Mouse (Mus musculus) liver, embryonic 14.5 days (tissue): ENCODE measurements around the gene Bckdk. TPM values are rescaled to one million over a fixed set of nuclear protein-coding genes. Genes with fewer than 3 reads are reported as not detected.

Experiments used
- ATAC-seq: fragments of 200-750 bp; cut with Nextera tagmentation; 2 replicates; pipeline ENCODE4 v1.8.0; 2017; ENCODE audit warnings: moderate number of reproducible peaks, mild to moderate bottlenecking, moderate library complexity; ENCODE audit not compliant: insufficient read depth
- DNase-seq, 3 experiments: peaks; one replicate each; pipeline ENCODE4 v3.0.0-alpha.2; 2012 to 2013; ENCODE audit warnings: low read depth in 3 of 3, low spot score in 3 of 3
- H3K27ac ChIP-seq: fragments of 300-500 bp; sonication (generic); 2 replicates; pipeline ENCODE4 v1.5.1; 2014; ENCODE audit warnings: moderate library complexity, mild to moderate bottlenecking, control low read depth, inconsistent platforms
- H3K27me3 ChIP-seq: fragments of 300-500 bp; sonication (generic); 2 replicates; pipeline ENCODE4 v1.6.1; 2014; ENCODE audit warnings: mild to moderate bottlenecking, low read length, moderate library complexity; ENCODE audit not compliant: control insufficient read depth, insufficient read depth
- H3K36me3 ChIP-seq: fragments of 300-500 bp; sonication (generic); replicated peaks from 2 replicates; pipeline ENCODE4 v1.6.1; 2014; ENCODE audit warnings: low read depth; ENCODE audit not compliant: control insufficient read depth, insufficient read depth
- H3K4me1 ChIP-seq, 2 experiments: fragments of 200-500 bp in 1 of 2; fragments of 300-500 bp in 1 of 2; sonication (generic) in 1 of 2; replicated peaks; 2 replicates each; pipeline ENCODE4 v1.6.1; 2012 to 2014; ENCODE audit warnings: antibody characterized with exemption in 1 of 2, inconsistent platforms in 1 of 2, low read length in 1 of 2; ENCODE audit not compliant: control insufficient read depth in 2 of 2, insufficient read depth in 2 of 2
- H3K4me2 ChIP-seq: fragments of 300-500 bp; sonication (generic); 2 replicates; pipeline ENCODE4 v1.6.1; 2014; ENCODE audit warnings: low read depth, mild to moderate bottlenecking, control low read depth, moderate library complexity
- H3K4me3 ChIP-seq, 2 experiments: fragments of 200-500 bp in 1 of 2; fragments of 300-500 bp in 1 of 2; sonication (generic) in 1 of 2; 2 replicates each; pipeline ENCODE4 v1.5.1; 2012 to 2014; ENCODE audit warnings: low read depth in 2 of 2, low read length in 2 of 2, mild to moderate bottlenecking in 2 of 2, control low read depth in 1 of 2, inconsistent platforms in 1 of 2, moderate library complexity in 1 of 2; ENCODE audit not compliant: insufficient read depth in 1 of 2
- H3K9ac ChIP-seq: fragments of 300-500 bp; sonication (generic); replicated peaks from 2 replicates; pipeline ENCODE4 v1.6.1; 2014; ENCODE audit warnings: mild to moderate bottlenecking, control low read depth, moderate library complexity
- H3K9me3 ChIP-seq: fragments of 300-500 bp; sonication (generic); 2 replicates; pipeline ENCODE4 v1.6.1; 2016; ENCODE audit warnings: low read length, mixed read lengths; ENCODE audit not compliant: control insufficient read depth
- CTCF ChIP-seq: IDR thresholded peaks from 2 replicates; pipeline ENCODE4 v1.5.1; 2016; ENCODE audit warnings: antibody characterized with exemption, low read depth, control low read depth
- EP300 ChIP-seq: IDR thresholded peaks from 2 replicates; pipeline ENCODE4 v1.6.1; 2016; ENCODE audit warnings: antibody characterized with exemption, low read depth
- WGBS: fragments of 180-500 bp; shearing (Covaris S2); extraction: QIAGEN DNeasy Blood & Tissue Kit; methylation state at CpG from one replicate; pipeline ENCODE4 v1.1.7; 2014; ENCODE audit not compliant: insufficient replicate concordance; 5-methylcytosine and 5-hydroxymethylcytosine counted together
- polyA plus RNA-seq, 2 experiments: library from polyadenylated mRNA; depleted of rRNA in 1 of 2; stranded (reverse) in 1 of 2; unstranded in 1 of 2; fragments of >200 nt; fragmentation: Nextera tagmentation in 1 of 2; extraction: Ambion mirVana in 1 of 2; gene quantifications; 2 replicates each; pipeline versions ENCODE4 v1.2.1 to v1.2.3; 2012 to 2014

Bckdk gene
- polyA plus RNA-seq, 2 experiments: 28.0 to 68.3 TPM

- H3K27ac ChIP-seq: peak overlapping the region; percentile 84
- under 1% methylated on average over 4 of the region's 4 CpGs for WGBS
- no peaks in the 10 kb centered on the region for H3K27me3 ChIP-seq
- H3K36me3 ChIP-seq: peaks cover 9% of the 10 kb centered on the region
- TF ChIP-seq EP300 (no peak), CTCF (no peak)
- peak overlapping the region; percentile 91 for H3K4me2 ChIP-seq
- peak overlapping the region; percentile 94 to 99 for H3K4me3 ChIP-seq
- DNase-seq (no peak), ATAC-seq (no peak)
- H3K9me3 ChIP-seq: no peaks in the 10 kb centered on the region
- H3K9ac ChIP-seq: peak overlapping the region; percentile 90
- H3K4me1 ChIP-seq: peaks cover 10 to 11% of the 10 kb centered on the region in 2 experiments
Measured at GRCm38 (mm10) chr7:127912938-127913337, 9.1 kb downstream of the Bckdk start.

- Histone ChIP-seq H3K9ac (no peak overlapping the region), H3K4me3 (no peak overlapping the region), H3K4me2 (no peak overlapping the region), H3K27me3 (no peaks in the 10 kb centered on the region), H3K27ac (no peak overlapping the region), H3K9me3 (no peaks in the 10 kb centered on the region), H3K36me3 (no peaks in the 10 kb centered on the region; the same call in 1 of the 2 replicates), H3K4me1 (peaks cover 10 to 11% of the 10 kb centered on the region in 2 experiments)
- DNase-seq (no peak), ATAC-seq (no peak)
- 83% methylated on average over 12 of the region's 12 CpGs for WGBS
- no peak for TF ChIP-seq CTCF
Measured at GRCm38 (mm10) chr7:127915293-127915692, 11.4 kb downstream of the Bckdk start.

- peaks cover 1 to 8% of the 10 kb centered on the region in 2 experiments; a peak in 3 of 4 replicates for H3K4me1 ChIP-seq
- H3K36me3 ChIP-seq: no peaks in the 10 kb centered on the region; the same call in 1 of the 2 replicates
- WGBS: 46% methylated on average over 3 of the region's 3 CpGs
- H3K4me3 ChIP-seq: no peak overlapping the region
- H3K4me2 ChIP-seq: no peak overlapping the region
- TF ChIP-seq CTCF (peak; percentile 76), EP300 (no peak)
- no peak overlapping the region for H3K9ac ChIP-seq
- DNase-seq (no peak), ATAC-seq (no peak)
- H3K27me3 ChIP-seq: no peaks in the 10 kb centered on the region
- H3K27ac ChIP-seq: no peak overlapping the region
- H3K9me3 ChIP-seq: no peaks in the 10 kb centered on the region
Measured at GRCm38 (mm10) chr7:127918203-127918602, 14.3 kb downstream of the Bckdk start.

GRCm38 (mm10) chr7:127919290-127919689 lies 15.4 kb downstream of the Bckdk start:
- Histone ChIP-seq H3K36me3 (no peaks in the 10 kb centered on the region; the same call in 1 of the 2 replicates), H3K4me3 (no peak overlapping the region), H3K9me3 (no peaks in the 10 kb centered on the region), H3K4me1 (peaks cover 0 to 7% of the 10 kb centered on the region in 2 experiments; a peak in 1 of 4 replicates), H3K4me2 (no peak overlapping the region), H3K27ac (no peak overlapping the region), H3K9ac (no peak overlapping the region), H3K27me3 (no peaks in the 10 kb centered on the region)
- 58% methylated on average over 7 of the region's 7 CpGs for WGBS
- ATAC-seq: 0 out of 2 replicates have a peak, but pooled peaks have one; percentile 14
- no peak for DNase-seq
- TF ChIP-seq EP300 (no peak), CTCF (peak; percentile 47)

GRCm38 (mm10) chr7:127921516-127921915 lies 17.6 kb downstream of the Bckdk start:
- no peak overlapping the region for H3K4me3 ChIP-seq
- H3K27ac ChIP-seq: no peak overlapping the region
- DNase-seq (no peak), ATAC-seq (no peak)
- H3K4me2 ChIP-seq: no peak overlapping the region
- H3K9ac ChIP-seq: no peak overlapping the region
- WGBS: 46% methylated on average over 8 of the region's 8 CpGs
- H3K9me3 ChIP-seq: no peaks in the 10 kb centered on the region
- H3K36me3 ChIP-seq: no peaks in the 10 kb centered on the region; the same call in none of the 2 replicates
- no peaks in the 10 kb centered on the region for H3K27me3 ChIP-seq
- no peak for TF ChIP-seq EP300
- peak; percentile 65 for TF ChIP-seq CTCF
- H3K4me1 ChIP-seq: peaks cover 0 to 7% of the 10 kb centered on the region in 2 experiments; a peak in 1 of 4 replicates
